Mouse (Mus musculus): ENCODE data around the gene Gucy2c.

GRCm38 (mm10) chr6:136782761-136783160 is 1.2 kb upstream of the Gucy2c start:
- TF ChIP-seq CTCF (IDR thresholded peaks at IDR 0.05; ENCODE audit: borderline replicate concordance, extremely low read depth, insufficient read depth, insufficient read length): no peak
- TF ChIP-seq POLR2A (IDR thresholded peaks at IDR 0.05; ENCODE audit: borderline replicate concordance, extremely low read depth, insufficient read depth, insufficient read length, poor library complexity, severe bottlenecking): no peak

Measured in brain, embryonic 14.5 days (tissue).